Mouse (Mus musculus) embryo, embryonic 9.5 days (tissue): ENCODE data around the gene Gm340.

Experiments
- DNase-seq: peaks from one replicate; pipeline ENCODE4 v3.0.0-alpha.2; 2017; ENCODE audit errors: extremely low spot score

Gene Gm340

DNA sequence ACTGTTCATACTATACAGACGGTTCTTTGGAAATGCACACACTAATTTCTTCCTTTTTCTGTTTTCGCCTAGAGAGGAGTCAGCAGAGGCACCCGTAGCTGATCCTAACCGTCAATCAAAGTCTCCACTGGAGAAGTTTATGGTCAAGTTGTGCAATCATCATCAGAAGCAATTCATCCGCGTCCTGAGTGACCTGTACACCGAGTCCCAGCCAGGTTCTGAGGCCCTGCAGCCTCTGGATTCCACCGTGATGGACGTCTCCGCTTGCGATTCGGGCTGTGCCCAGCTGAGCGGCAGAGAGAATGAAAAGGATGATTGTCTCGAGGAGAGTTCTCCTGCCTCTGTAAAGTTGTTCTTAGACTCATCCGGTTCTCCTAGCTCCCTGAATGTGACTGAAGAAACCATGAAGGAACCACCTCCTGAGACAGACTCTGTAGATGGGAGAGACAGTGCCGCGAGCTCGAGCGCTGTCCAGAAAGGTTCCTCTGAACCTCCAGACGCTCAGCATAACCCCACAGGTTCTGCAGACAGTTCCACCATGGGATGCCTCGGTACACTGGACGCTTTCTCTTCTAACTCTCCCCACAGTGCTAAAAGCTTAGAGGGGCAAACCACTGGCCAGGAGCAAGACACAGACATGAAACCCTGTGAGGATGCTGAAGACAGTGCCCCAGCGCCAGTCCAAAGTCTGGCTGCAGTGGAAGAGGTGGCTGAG, at the start of gene Gm340:
Gene Gm340, plus strand, starts transcription at position 665 of the 715 bp plus-strand sequence.
- no peak for DNase-seq

DNA sequence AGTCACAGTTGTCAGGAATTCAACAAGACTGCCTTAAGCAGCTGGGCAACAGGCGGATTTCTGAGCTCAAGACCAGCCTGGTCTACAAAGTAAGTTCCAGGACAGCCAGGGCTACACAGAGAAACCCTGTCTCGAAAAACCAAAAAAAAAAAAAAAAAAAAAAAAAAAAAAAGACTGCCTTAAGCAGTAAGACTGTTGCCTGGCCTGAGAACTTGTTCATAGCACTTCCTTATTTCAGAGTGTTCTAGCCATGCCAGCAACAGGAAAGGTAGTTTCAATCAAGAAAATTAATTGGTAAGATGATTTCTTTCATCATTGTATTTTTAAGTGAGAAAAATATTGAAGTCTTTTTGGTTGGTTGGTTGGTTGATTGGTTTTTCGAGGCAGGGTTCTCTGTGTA, 48.1 kb upstream of the Gm340 start:
- no peak for DNase-seq

GRCm38 (mm10) chr19:41556981-41557380, 25.2 kb upstream of the Gm340 start:
- DNase-seq = no peak

DNA sequence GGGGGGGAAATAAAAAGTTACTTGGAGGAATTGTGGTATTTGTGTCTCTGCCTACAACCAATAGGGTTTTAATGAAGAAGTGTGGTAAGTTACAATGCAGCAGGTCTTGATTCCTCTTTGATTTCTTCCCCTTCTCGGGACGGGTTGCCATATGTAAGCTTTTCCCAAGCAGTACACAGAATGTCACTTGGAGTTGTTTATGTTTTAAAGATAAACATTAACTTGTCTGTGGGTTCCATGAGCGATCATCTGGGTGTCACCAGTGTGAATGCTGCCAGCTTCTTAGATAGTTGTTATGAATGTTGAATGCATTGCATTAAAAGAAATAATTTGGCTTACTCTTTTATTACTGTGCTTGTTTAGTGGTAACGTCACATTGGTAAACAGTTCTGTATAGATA, 24.7 kb upstream of the Gm340 start:
- DNase-seq = no peak

DNA sequence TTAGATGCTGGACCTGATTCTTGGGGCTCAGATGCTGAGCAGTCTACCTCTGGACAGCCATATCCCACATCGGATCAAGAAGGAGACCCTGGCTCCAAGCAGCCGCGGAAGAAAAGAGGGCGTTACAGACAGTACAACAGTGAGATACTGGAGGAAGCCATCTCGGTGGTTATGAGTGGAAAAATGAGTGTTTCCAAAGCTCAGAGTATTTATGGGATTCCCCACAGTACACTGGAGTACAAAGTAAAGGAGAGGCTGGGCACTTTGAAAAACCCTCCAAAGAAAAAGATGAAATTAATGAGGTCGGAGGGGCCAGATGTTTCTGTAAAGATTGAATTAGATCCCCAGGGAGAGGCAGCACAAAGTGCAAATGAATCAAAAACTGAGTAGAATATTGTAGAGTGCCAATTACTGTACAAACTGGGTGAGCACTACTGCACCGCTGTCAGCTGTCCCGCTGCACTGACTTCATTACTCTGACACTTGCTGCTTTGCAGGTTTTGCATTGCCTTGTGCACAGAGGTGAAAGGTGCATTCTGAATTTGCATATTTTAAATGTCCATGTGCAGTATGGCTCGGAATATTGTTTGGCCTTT, 23.2 kb upstream of the Gm340 start:
- DNase-seq = no peak

DNA sequence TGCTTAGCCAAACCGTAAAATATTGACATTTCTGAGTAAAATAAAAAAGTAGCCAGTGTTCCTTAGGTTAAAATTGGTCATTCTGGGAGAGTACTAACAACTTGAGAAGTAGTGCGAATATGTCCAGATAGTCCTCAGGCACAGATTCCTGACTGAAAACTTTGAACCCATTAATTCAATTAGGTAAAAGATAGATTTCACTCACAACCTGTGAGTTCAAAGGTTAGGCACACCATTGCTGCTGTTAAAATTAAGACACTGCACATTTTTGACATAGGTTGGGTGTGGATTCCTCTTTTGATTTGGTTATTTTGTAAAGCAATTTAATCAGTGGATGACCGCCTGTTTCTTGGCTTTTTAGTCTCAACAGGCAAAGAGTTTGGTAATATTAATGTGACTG, 21.3 kb upstream of the Gm340 start:
- no peak for DNase-seq

GRCm38 (mm10) chr19:41568791-41569190, 13.4 kb upstream of the Gm340 start:
- DNase-seq = no peak

- no peak for DNase-seq
Observed at GRCm38 (mm10) chr19:41573700-41574099, 8.5 kb upstream of the Gm340 start.

DNA sequence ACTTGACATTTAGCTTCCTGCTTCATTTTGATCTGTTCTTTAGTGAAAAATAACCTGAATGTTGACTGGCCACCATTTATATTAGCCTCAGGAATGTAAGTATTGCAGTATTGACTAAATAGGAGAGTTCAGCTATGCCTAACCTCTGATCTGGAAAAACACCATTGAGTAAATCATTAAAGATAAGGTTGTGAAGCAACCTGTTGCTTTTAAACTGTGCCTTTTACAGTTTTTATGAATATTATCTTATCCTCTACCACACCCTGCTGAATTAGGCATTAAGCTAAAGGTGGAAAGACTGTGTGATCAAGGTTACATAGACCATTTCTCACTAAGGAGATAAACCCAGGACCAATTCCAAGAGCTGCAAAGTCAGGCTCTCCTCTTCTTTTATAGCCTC, 4.6 kb upstream of the Gm340 start:
- no peak for DNase-seq

GRCm38 (mm10) chr19:41579311-41579920, 2.8 kb upstream of the Gm340 start:
- DNase-seq = no peak

- DNase-seq = no peak
Observed at GRCm38 (mm10) chr19:41582918-41583514, 846 bp downstream of the Gm340 start.

DNA sequence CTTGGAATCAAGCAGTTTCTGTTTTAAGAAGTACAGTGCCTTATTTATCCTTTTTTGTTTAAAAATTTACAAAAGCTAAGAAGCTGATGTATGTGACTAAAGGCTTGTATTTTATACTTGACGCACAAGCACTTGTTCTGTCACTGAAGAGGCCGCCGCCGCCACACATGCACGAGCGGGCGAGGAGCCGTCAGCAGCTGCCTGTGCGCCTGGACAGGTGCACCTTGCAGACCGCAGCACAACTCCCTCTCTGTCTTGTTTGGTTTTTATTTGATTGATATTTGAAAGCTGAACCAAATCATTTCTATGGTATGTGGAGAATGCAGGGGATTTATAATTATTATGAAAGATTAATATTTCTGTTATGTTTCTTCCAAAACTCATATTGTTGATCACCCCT, 4.6 kb downstream of the Gm340 start:
- DNase-seq = no peak

DNA sequence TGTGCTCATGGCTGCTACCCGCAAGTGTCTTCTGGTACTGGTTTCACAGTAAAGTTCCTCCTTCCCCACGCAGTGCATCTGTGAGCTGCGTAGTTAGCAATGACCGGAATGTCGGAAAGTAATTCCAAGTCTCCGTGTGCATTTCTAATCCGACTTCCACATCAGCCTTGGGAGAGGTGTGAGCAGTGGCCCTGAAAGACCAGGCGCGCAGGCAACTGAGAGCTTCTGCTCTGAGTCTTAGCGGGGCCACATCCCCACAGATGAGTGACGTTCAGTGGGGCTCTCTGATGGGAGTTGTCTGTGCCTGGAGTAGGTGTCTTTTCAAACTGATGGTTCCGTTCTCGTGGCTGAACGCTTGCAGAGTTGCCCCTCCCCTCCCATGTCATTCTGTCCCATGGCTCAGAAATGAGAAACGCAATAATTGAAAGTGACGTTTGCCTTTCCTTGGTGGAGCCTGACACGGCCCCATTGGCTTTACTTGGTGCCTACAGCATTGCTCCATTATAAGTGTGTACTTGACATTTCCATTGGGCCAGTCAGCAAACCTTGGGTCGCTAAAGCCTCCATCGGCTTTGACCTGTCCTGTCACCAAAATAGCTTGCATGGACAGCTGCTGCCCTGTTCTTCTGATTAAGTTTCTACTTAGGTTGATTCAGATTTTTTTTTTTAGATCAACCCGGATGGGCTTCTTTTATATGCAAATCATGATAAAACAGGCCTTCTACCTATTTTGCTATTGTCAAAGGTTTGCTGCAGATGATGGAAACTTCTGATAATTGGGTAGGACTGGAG, 5.5 kb downstream of the Gm340 start:
- DNase-seq = no peak

DNA sequence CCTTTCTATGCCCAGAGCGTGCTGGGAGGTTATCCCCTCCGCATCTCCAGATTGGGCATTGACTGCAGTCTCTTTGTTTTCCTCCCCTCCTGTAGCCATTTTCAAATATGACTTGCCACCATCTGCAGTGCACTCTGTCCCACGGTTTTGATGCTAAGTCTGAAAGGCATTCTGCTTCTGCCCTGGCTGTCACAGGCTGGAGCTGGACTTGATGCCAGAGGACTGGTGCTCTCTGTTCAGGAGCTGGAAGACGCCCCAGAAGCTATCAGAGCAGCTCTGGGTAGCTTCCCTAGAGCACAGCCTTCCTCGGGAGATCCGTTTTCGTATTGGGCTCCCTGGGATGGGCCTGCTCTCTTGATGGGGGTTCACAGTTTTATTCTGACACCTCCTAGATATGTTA, 6.9 kb downstream of the Gm340 start:
- no peak for DNase-seq

DNA sequence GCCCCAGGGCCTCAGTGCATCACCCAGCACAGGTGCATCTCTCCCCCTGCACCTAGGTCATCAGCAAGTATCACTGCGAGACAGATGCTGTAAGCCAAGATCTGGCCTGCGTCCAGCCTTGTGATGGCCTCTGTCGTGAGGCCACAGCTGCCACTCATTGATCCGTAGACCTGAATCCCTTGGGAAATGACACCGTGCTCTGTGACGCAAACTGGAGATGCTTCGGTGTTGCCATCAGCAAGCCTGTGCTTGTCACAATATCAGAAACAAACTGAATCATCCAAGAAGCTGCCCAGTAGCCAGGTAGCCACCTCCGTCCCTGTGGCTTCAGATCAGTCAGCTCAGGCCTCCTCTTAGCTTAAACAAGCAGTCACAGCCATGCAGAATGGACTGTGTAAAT, 7.5 kb downstream of the Gm340 start:
- DNase-seq = no peak

DNA sequence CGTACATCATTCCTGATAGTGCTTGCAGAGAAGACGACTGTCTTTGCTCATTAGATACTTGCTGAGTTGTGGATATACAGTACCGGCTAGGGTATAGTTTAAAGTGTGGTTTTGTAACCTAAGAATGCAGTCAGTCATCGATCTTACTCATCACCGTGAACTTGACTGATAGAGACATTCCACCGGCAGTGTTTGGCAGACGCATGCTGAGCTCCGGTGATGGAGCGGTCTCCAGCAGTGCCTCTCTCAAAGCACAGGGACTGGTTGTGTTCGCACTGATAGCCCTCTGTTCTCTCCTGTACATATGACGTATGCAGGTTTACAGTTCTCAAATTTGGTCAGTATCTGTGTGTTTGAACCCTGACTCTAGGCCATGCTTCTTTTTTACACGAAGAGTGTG, 9.6 kb downstream of the Gm340 start:
- DNase-seq = no peak

- DNase-seq = no peak
Observed at GRCm38 (mm10) chr19:41597170-41597894, 15.2 kb downstream of the Gm340 start.

DNA sequence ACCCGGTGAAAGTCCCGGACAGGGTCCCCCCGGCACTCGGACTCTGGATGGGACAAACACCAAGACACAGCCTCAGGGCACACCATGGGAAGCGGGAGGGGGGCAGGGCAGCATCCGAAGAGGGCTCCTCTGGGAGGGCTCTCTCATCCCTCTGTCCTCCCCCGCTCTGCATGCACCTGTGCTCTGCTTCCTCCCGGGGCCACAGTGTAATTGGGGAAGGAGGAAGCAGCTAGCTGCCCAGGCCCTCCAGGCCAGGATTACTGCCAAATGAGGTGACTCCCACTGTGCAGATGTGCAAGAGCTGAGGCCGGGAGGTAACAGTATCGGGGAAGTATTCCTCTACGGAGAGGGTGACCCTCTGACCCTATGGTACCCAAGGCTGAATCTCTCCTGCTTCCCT, 18.5 kb downstream of the Gm340 start:
- no peak for DNase-seq

DNA sequence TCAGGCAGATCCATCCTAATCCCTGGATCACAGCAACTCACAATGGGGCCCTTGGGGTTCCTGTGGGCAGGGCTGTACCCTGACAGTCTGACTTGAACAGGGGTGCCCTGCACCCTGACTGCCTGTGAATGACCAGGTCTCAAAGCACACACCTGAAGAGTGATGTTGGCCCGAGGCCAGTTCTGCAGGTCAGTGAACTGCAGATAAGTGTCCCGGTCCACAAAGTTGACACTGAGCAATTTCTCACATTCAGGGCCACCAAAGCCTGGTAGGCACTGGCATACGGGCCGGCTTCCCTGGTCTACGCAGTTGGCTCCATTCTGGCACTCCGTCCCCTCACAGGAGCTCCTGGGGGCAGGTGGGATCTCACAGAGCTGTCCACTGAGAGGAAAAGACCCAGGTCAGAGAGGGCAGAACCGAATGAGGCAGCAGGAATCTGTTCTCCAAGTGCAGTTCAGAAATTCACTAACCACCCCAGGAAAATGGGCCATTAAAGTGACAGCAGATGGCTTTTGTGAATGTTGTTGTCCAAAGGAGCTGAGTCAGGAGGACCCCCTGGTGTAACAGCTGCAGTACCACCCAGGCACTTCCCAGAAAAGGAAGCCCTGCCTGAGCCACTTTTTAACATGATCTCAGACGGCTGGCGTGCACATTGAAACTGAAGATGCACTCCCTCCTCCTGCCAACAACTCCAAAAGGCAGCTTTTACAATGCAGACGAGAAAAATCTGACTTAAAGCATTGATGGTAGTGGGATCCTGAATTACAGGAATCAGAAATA, 24.2 kb downstream of the Gm340 start:
- DNase-seq = no peak

- DNase-seq = no peak
Observed at GRCm38 (mm10) chr19:41611683-41612082, 29.5 kb downstream of the Gm340 start.
